Mouse (Mus musculus) MEL (cell line): ENCODE data around the gene Ildr2. TPM values are rescaled to one million over a fixed set of nuclear protein-coding genes. Genes with fewer than 3 reads are reported as not detected.

Experiments
- DNase-seq: peaks from one replicate; pipeline ENCODE4 v3.0.0; 2011; ENCODE audit warnings: low read depth, low spot score
- H3K27ac ChIP-seq: 2 replicates; pipeline ENCODE4 v1.5.1; 2012; ENCODE audit warnings: low read depth, mild to moderate bottlenecking, control low read depth, low read length, moderate library complexity; ENCODE audit not compliant: control insufficient read depth
- H3K27me3 ChIP-seq, 2 experiments: fragments of 150-350 bp in 1 of 2; sonication (generic) in 1 of 2; 2 replicates each; pipeline ENCODE4 v1.6.1; 2012; ENCODE audit warnings: low read length in 2 of 2, mild to moderate bottlenecking in 2 of 2, improper control_type of control experiment in 1 of 2, moderate library complexity in 1 of 2; ENCODE audit not compliant: insufficient read depth in 2 of 2, control insufficient read depth in 1 of 2
- H3K36me3 ChIP-seq, 2 experiments: 2 replicates each; pipeline ENCODE4 v1.6.1; 2012 to 2014; ENCODE audit warnings: low read length in 2 of 2, improper control_type of control experiment in 1 of 2, inconsistent platforms in 1 of 2, mild to moderate bottlenecking in 1 of 2; ENCODE audit not compliant: insufficient read depth in 2 of 2, control insufficient read depth in 1 of 2
- H3K4me1 ChIP-seq, 2 experiments: fragments of 150-350 bp in 1 of 2; sonication (generic) in 1 of 2; 2 replicates each; pipeline ENCODE4 v1.6.1; 2012; ENCODE audit warnings: low read length in 2 of 2, improper control_type of control experiment in 1 of 2, mild to moderate bottlenecking in 1 of 2; ENCODE audit not compliant: insufficient read depth in 2 of 2, control insufficient read depth in 1 of 2
- H3K4me3 ChIP-seq, 2 experiments: fragments of 150-350 bp in 1 of 2; sonication (generic) in 1 of 2; 2 replicates each; pipeline ENCODE4 v1.5.1; 2012; ENCODE audit warnings: low read depth in 2 of 2, low read length in 2 of 2, mild to moderate bottlenecking in 2 of 2, moderate library complexity in 2 of 2, control low read depth in 1 of 2, improper control_type of control experiment in 1 of 2; ENCODE audit not compliant: control insufficient read depth in 1 of 2, insufficient read depth in 1 of 2
- H3K79me2 ChIP-seq: 2 replicates; pipeline ENCODE4 v1.6.1; 2012; ENCODE audit warnings: mild to moderate bottlenecking, low read length, moderate library complexity; ENCODE audit not compliant: control insufficient read depth, poor library complexity, insufficient read depth
- H3K9ac ChIP-seq: 2 replicates; pipeline ENCODE4 v1.6.1; 2012; ENCODE audit warnings: low read depth, mild to moderate bottlenecking, control low read depth, low read length, moderate library complexity; ENCODE audit not compliant: control insufficient read depth, poor library complexity, severe bottlenecking
- H3K9me3 ChIP-seq: fragments of 150-350 bp; sonication (generic); replicated peaks from 2 replicates; pipeline ENCODE4 v1.6.1; 2012; ENCODE audit warnings: mild to moderate bottlenecking, low read length, improper control_type of control experiment, moderate library complexity; ENCODE audit not compliant: insufficient read depth
- CHD1 ChIP-seq: IDR thresholded peaks from 2 replicates; pipeline ENCODE4 v1.6.1; 2012; ENCODE audit warnings: low read depth, mild to moderate bottlenecking, inconsistent platforms, low read length, improper control_type of control experiment
- CHD2 ChIP-seq: IDR thresholded peaks from 2 replicates; pipeline ENCODE4 v1.6.1; 2011; ENCODE audit warnings: low read length, improper control_type of control experiment
- EP300 ChIP-seq, 2 experiments: IDR thresholded peaks; 2 replicates each; pipeline ENCODE4 v1.6.1; 2011; ENCODE audit warnings: improper control_type of control experiment in 2 of 2, low read length in 2 of 2, low read depth in 1 of 2, mild to moderate bottlenecking in 1 of 2
- ETS1 ChIP-seq: IDR thresholded peaks from 2 replicates; pipeline ENCODE4 v1.6.1; 2012; ENCODE audit warnings: low read depth, mild to moderate bottlenecking, inconsistent platforms, low read length, improper control_type of control experiment, moderate library complexity
- GABPA ChIP-seq: IDR thresholded peaks from 2 replicates; pipeline ENCODE4 v1.6.1; 2012; ENCODE audit warnings: low read depth, mild to moderate bottlenecking, inconsistent platforms, low read length, improper control_type of control experiment, moderate library complexity
- MAFK ChIP-seq: IDR thresholded peaks from 2 replicates; pipeline ENCODE4 v1.6.1; 2011; ENCODE audit warnings: low read depth, mild to moderate bottlenecking, low read length, improper control_type of control experiment, borderline replicate concordance
- MAX ChIP-seq: IDR thresholded peaks from 2 replicates; pipeline ENCODE4 v1.6.1; 2011; ENCODE audit warnings: low read length, improper control_type of control experiment
- MAZ ChIP-seq: IDR thresholded peaks from 2 replicates; pipeline ENCODE4 v1.6.1; 2012; ENCODE audit warnings: low read depth, mild to moderate bottlenecking, inconsistent platforms, low read length, improper control_type of control experiment
- POLR2A ChIP-seq, 2 experiments: IDR thresholded peaks; 2 replicates each; pipeline ENCODE4 v1.6.1; 2011 to 2012; ENCODE audit warnings: low read length in 2 of 2, mild to moderate bottlenecking in 2 of 2, control low read depth in 1 of 2, improper control_type of control experiment in 1 of 2, low read depth in 1 of 2, moderate library complexity in 1 of 2; ENCODE audit not compliant: control insufficient read depth in 1 of 2, insufficient read depth in 1 of 2, poor library complexity in 1 of 2
- RCOR1 ChIP-seq: IDR thresholded peaks from 2 replicates; pipeline ENCODE4 v1.6.1; 2012; ENCODE audit warnings: low read depth, mild to moderate bottlenecking, inconsistent platforms, low read length, improper control_type of control experiment
- TBP ChIP-seq: IDR thresholded peaks from 2 replicates; pipeline ENCODE4 v1.8.0; 2011; ENCODE audit warnings: low read depth, low read length, improper control_type of control experiment
- UBTF ChIP-seq: IDR thresholded peaks from 2 replicates; pipeline ENCODE4 v1.6.1; 2012; ENCODE audit warnings: low read depth, mild to moderate bottlenecking, inconsistent platforms, low read length, improper control_type of control experiment, moderate library complexity, borderline replicate concordance; ENCODE audit not compliant: insufficient read depth
- USF1 ChIP-seq: IDR thresholded peaks from 2 replicates; pipeline ENCODE4 v1.6.1; 2014; ENCODE audit warnings: low read depth, mild to moderate bottlenecking, inconsistent platforms, low read length, improper control_type of control experiment, moderate library complexity
- ZC3H11A ChIP-seq: IDR thresholded peaks from 2 replicates; pipeline ENCODE4 v1.6.1; 2012; ENCODE audit warnings: low read depth, mild to moderate bottlenecking, inconsistent platforms, low read length, improper control_type of control experiment
- ZKSCAN1 ChIP-seq: IDR thresholded peaks from 2 replicates; pipeline ENCODE4 v1.6.1; 2012; ENCODE audit warnings: low read depth, mild to moderate bottlenecking, inconsistent platforms, low read length, improper control_type of control experiment, moderate library complexity
- ZNF384 ChIP-seq: IDR thresholded peaks from 2 replicates; pipeline ENCODE4 v1.6.1; 2012; ENCODE audit warnings: low read depth, mild to moderate bottlenecking, inconsistent platforms, low read length, improper control_type of control experiment
- polyA plus RNA-seq, 2 experiments: library from polyadenylated mRNA; stranded (reverse) in 1 of 2; unstranded in 1 of 2; fragments of >175 nt in 1 of 2; fragments of >200 nt in 1 of 2; gene quantifications; 2 replicates each; pipeline versions ENCODE4 v1.2.1 to v1.2.4; 2012; ENCODE audit warnings: low replicate concordance in 2 of 2, low read depth in 1 of 2; ENCODE audit not compliant: insufficient read length in 2 of 2, insufficient read depth in 1 of 2, missing spikeins in 1 of 2
- total RNA-seq: library from RNA; depleted of rRNA; stranded (reverse); fragments of 300-350 nt; gene quantifications from 2 replicates; pipeline ENCODE4 v1.2.3, GENCODE M21; 2012

Gene Ildr2
- total and polyA plus RNA-seq, 3 experiments = not detected

GRCm38 (mm10) chr1:166344300-166345077 lies 90.5 kb downstream of the Ildr2 start:
- Histone ChIP-seq H3K9ac (no peak overlapping the region), H3K79me2 (no peaks in the 10 kb centered on the region), H3K36me3 (no peaks in the 10 kb centered on the region), H3K27ac (no peak overlapping the region), H3K27me3 (peaks cover 0 to 3% of the 10 kb centered on the region in 2 experiments; a peak in 2 of 4 replicates), H3K9me3 (no peaks in the 10 kb centered on the region), H3K4me3 (no peak overlapping the region), H3K4me1 (no peaks in the 10 kb centered on the region)
- TF ChIP-seq UBTF = no peak
- DNase-seq = no peak

DNA sequence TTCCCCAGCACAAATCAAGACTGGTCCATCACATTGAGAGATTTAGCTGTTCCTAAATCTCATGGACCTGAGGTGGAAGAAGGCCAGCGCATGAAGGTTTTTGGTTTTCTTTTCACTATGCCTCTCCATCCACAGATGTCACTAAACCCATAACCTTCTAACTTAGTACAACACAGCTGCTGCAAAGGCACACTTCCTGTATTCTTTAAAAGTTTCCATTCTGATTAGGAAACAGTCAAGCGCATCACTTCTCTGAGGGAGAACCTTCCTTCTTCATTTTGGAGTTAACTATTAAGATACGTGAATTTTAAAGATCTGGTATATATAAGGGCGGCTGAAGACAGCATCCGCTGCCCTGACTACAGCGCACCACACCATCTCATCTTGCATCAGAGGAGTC lies 91.7 kb downstream of the Ildr2 start:
- H3K9me3 ChIP-seq = no peaks in the 10 kb centered on the region
- no peak overlapping the region for H3K9ac ChIP-seq
- H3K27ac ChIP-seq = no peak overlapping the region
- TF ChIP-seq CHD1 (no peak), ETS1 (no peak), GABPA (no peak), ZNF384 (no peak), UBTF (no peak), POLR2A (IDR thresholded peaks at IDR 0.05; ENCODE audit: control insufficient read depth in 1 of 2, insufficient read depth in 1 of 2, low read depth in 1 of 2, low read length in 2 of 2, poor library complexity in 1 of 2) (no peak), TBP (no peak), USF1 (no peak), RCOR1 (no peak), MAX (no peak), EP300 (IDR thresholded peaks at IDR 0.05; ENCODE audit: low read depth in 1 of 2, low read length in 2 of 2) (no peak), MAFK (no peak), ZKSCAN1 (no peak), CHD2 (no peak), MAZ (no peak), ZC3H11A (no peak)
- no peaks in the 10 kb centered on the region for H3K79me2 ChIP-seq
- H3K36me3 ChIP-seq = no peaks in the 10 kb centered on the region
- no peaks in the 10 kb centered on the region for H3K4me1 ChIP-seq
- H3K27me3 ChIP-seq = peaks cover 0 to 3% of the 10 kb centered on the region in 2 experiments; a peak in 2 of 4 replicates
- H3K4me3 ChIP-seq = no peak overlapping the region
- DNase-seq = no peak
